Mouse (Mus musculus) A20 (cell line): ENCODE results near the gene Rorb.

Experiments used
- DNase-seq: peaks from one replicate; pipeline ENCODE4 v3.0.0-alpha.2; 2011; ENCODE audit warnings: low read depth, low spot score

The Rorb gene

GRCm38 (mm10) chr19:18889117-18889627 is 221.8 kb downstream of the Rorb start:
- no peak for DNase-seq

DNA sequence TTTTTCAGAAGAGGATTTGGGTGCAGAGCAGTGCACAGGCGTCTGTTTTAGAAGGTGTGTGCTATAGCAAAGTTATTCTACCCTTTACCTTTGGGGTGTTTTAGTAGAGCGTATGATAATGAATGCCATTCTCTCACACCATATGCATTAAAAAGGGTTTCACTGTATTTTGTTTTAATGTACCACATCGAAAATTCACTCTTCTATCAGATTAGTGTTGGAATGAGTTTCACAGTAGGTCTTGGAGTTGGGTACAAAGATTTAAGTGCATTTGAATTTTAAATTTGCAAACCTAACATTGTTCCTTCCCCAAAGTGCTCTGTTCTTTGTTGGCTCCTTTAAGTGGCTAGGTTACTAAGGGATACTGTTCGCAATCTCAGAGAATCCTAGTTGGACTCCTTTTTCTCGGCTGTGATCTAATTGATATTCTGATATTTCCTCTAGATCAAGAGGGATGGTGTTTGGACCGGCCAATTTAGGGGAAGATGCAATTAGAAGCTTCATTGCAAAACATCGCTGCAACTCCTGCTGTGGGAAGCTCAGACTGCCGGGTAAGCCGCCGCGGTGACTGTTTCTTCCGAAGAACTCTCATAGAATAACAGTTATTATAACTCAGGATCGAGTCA is 222.4 kb downstream of the Rorb start:
- DNase-seq, result no peak

GRCm38 (mm10) chr19:18887646-18888407 is 223.2 kb downstream of the Rorb start:
- DNase-seq, result no peak

DNA sequence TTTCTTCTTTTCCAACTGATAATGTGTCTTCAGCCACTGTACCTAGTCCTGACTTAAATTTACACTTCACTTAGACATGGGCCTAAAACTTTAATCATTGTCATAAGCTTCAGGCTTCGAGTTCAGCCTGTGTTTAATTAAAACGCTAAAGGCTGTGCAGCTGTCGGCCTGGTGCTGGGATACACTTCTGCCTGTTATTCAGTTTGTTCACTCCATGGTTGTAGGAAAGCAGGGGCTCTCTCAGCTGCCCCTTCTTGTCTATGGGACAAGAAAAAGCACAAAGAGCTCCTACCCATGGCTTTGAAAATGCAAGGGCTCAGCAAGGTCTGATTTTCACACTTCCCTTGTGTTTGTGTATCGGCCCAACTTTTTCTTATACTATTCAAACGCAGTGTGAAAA is 229.8 kb downstream of the Rorb start:
- DNase-seq, result no peak
